ENCODE assay signal across 21 mouse cellular contexts in the genomic region with DNA sequence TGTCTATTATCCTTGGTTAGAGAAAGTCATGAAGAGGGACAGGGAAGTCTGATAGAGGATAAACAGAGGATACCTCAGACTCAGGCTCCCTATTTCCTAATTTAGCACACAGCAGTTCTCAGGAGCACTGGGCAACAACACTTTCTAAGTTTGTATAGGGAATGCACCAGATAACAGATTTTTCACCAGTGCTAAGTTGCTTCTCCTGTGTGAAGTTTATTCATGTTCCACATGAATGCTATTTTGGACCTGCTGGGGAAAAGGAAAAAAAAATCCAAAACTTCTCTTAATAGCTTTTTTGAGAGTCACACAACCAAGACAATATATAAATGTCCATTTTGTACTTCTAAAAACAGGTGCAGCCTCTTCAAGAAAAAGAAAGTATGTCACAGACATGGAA.
"Had no signal": no experiment of that assay in that cellular context is flagged by ENCODE, and none has a peak within 500 bp of the region (broad histone marks: within the 10 kb centered on the region; RNA-seq: fewer than 3 reads in every experiment).

No protein-coding gene starts in this region.

- DNase-seq: heart, postnatal 10 days; heart, postnatal 14 days; heart, postnatal 36 days; heart, postnatal 4 days; kidney, adult 11 months; kidney, adult 18-20 months; kidney, adult 2 months; kidney, adult 8-10 months; kidney, postnatal 10 days; kidney, postnatal 14 days; kidney, postnatal 25 days; kidney, postnatal 36 days; kidney, postnatal 4 days; layer of hippocampus, adult 9-11 months; layer of hippocampus, postnatal 36 days had no signal

- ATAC-seq: hindbrain, embryonic 16.5 days; hindbrain, postnatal 0 days; inflammation-experienced regulatory T-cells, adult 6 months; intestine, embryonic 15.5 days; intestine, embryonic 16.5 days; intestine, postnatal 0 days had no signal
